Mouse (Mus musculus): ENCODE results near the gene Aspdh.

- TF ChIP-seq CTCF (IDR thresholded peaks at IDR 0.05) (no peak), EP300 (IDR thresholded peaks at IDR 0.05) (no peak)
These were observed 32.6 kb upstream of the Aspdh start for GRCm38 (mm10) chr7:44432550-44432949.
